Mouse (Mus musculus) left cerebral cortex, adult 9 months (tissue): ENCODE measurements around the gene Anxa3.

Source experiments
- DNase-seq, 2 experiments: peaks; one replicate each; pipeline ENCODE4 v3.0.0; 2022; ENCODE audit warnings: low spot score in 2 of 2

Anxa3 gene

GRCm38 (mm10) chr5:96792936-96793718 lies at the start of gene Anxa3:
Gene Anxa3, plus strand, starts transcription at chr5:96793339.
- DNase-seq = no peak

DNA sequence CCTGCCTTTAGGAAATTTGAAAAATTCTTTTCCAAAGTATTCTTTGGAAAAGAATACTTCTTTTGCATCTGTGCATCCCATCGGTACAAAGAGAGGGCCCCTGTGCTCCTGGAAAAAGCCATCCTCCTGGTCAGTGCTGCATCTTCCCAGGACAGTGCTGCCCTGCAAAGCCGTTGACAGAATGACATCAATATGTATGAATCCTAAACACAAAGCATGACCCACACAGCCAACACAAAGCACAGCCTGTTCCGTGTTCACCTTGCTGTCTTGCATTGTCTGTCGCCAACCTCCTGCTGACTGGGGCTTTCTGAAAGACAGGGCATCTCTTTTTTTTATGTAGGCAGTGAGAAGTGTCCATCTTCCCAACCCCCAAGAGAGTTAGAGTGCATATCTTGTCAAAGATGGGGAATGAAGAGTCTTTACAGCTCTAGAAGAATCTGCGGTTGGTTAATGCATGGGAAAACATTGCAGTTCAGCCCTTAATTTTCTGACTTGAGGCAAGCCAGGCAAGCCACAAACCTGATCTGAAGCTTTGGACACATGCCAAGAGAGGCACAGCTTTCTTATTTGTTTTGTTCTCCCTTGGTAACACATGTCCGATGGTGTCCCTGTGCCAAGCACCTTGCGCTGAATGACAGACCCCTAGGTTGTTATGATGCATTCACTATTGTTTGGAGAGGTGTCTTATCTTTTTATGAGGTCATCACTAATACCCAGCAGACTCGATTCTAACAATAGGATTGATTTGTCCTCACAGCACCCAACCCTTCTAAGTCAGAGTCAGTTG lies 45.7 kb upstream of the Anxa3 start:
- no peak for DNase-seq

DNA sequence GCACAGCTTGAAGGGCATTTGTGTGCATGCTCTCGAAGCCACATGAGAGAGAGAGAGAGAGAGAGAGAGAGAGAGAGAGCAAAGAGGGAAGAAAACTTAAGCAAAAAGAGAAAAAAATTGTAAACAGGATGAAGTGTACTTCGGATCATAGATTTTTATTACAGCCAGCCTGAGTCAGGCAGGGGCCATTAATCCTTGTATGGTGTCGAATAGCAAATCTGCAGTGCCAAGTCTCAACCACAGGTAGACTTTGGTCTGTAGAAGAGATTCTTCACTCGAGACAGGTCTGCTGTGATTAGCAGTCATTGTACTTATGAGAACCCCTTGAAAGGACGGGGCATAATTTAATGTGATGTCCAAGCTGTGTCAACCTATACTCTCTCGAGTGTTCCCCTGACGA lies 35.5 kb upstream of the Anxa3 start:
- DNase-seq = no peak

GRCm38 (mm10) chr5:96762021-96762420 lies 31.1 kb upstream of the Anxa3 start:
- no peak for DNase-seq

DNA sequence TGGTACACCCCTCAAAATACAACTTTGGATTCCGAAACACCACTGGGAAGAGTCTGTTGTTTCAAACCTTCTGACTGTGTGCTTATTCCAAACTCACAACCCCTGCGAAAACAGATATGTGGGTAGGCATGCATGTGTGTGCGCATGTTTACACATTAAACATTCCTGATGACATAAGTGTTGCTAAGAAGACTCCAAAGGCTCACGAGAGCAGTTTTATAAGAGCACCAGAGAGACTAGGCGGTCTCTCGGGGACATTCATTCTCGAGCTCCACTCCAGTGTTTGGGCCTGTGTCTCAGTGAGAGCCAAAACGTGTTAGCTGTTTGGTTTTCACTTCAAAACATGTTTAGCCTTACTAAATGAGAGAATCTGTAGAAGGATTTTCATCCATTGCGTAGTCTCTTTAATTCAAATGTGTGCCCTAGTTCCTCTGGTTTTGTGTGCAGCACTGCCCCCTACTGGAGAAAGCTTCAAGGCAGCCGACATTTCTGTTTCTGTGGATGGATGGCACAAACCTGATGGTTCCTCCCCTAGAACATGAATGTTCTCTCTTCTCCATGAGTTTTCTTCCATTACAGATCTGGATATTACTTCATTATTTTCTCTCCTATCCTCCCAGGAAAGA lies 24.2 kb upstream of the Anxa3 start:
- peak in 1 of 2 experiments; percentile 85 for DNase-seq

DNA sequence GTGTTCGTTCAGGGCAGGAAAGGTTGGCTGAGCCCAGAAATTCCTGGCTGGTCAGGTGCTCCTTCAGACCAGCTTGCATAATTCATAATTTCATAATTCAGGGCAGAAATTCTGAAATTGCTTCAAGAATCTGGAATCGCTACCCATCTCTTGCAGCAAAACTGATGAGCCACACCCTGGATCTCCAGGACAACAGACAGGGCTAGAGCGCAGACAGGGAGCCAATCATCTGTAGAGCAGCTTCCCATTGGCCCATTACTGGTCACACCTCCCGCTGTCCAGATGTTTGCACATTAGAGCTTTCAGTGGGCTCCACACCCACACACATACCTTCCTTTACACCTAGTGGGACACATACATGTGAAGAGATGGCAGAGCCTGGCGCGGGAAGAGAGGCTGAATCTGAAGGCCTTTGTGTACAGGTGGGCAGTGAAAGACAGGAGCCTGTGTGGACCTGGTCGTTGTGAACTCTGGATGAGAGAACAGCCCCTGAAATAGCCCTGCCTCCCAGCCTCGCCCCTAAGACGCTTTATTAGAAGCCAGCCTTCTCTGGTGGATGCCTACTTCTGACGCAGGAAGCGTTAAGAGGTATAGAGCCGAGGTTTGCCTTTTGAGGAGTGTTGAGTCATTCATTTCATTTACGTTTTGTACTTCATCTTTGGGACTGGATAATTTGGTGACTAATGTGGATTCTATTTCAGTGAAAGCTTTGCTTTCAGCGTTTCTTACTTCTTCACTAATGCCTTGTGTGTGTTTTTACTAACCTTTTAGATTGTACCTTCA lies 9.4 kb upstream of the Anxa3 start:
- DNase-seq = no peak

DNA sequence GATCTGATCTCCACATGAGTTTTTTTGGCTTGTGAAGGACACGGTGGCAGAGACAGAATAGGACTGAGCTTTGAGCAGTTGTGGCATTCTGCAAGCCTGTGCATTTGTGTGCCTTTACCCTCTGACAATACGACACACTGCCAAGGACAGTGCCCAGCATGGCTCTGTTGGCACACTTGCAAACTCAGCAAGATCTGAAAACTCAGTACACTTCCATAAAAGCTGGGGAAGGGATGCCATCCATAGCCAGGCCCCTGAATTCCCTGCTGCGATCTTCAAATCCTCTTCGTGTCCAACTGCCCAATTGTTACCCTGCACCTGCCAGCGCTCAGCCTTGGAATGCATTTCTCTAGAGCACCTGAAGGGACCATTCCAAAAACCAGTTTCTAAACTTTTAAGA lies 8.0 kb upstream of the Anxa3 start:
- no peak for DNase-seq

DNA sequence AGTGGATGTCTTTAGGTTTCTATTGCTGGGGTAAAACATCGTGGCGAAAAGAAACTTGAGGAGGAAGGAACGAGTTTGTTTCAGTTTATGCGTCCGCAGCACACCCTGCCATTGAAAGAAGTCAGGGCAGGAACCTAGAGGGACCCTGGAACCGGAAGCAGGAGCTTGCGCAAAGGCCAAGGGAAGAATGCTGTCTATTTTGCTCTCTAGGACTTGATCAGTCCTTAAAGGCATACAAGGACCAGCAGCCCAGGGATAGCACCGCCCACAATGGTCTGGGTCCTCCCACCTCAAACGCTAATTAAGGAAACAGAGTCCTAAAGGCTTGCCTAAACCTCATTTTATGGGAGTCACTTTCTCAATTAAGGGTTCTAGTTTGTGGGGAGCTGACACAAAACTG lies 717 bp upstream of the Anxa3 start:
- DNase-seq = no peak

- no peak for DNase-seq
Observed at GRCm38 (mm10) chr5:96793953-96794635, 955 bp downstream of the Anxa3 start.

DNA sequence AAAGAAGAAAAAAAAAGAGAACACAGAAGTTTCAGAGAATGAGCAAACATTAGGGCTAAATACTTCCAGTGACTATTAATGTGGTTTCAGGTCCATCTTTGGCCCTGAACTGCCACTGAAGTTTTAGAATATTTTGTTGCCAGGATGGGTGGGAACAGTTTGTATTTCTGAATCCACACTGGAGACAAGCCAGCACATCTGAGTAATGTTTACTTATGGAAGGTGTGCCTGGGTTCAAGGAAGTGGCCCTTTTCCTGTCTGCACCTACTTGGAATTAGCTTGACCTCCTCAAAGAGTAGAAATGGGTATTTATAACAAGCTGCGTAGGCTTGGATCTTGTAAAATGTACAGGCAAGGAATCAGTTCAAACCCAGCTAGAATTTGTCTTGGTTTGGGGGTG lies 2.6 kb downstream of the Anxa3 start:
- DNase-seq = no peak

- DNase-seq = no peak
Observed at GRCm38 (mm10) chr5:96797465-96797864, 4.3 kb downstream of the Anxa3 start.

DNA sequence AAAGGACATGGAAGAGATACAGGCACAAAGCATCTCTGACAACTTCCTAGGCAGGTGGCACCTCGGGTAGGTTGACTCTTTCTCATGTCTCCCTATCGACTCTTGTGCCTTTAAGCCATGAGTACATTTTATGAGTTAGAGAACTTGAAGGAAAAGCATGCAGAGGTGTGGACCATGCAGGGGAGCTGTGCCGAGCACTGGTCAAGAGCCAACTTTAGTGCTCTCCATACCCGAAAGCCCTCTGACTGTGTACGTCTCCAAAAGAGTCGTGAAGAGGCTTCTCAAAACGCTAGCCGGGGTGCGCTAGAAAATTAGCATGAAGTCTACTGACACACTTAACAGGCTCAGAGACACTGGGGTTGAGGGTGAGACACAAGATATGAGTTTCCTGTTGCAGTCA lies 6.0 kb downstream of the Anxa3 start:
- no peak for DNase-seq

GRCm38 (mm10) chr5:96799969-96800368 lies 6.8 kb downstream of the Anxa3 start:
- DNase-seq = no peak

DNA sequence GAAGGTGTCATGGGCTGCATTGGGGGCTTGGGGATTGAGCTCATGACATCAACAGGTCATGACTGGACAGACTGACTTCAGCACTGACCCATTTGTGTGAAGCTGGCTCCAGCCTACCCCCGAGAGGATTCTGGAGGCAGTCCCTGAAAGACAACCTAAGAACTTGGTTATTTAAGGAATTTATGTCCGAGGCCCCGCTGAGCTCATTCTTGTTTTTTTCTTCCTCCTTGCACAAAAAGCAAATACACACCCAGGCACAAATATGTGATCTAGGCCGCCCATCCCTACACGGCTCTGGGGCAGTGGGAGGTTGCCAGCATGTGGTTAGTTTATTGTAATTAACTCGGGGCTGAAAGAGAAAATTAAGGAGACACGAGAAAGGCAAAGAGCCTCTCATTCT lies 9.0 kb downstream of the Anxa3 start:
- DNase-seq = no peak

GRCm38 (mm10) chr5:96803091-96803490 lies 10.0 kb downstream of the Anxa3 start:
- DNase-seq = no peak

DNA sequence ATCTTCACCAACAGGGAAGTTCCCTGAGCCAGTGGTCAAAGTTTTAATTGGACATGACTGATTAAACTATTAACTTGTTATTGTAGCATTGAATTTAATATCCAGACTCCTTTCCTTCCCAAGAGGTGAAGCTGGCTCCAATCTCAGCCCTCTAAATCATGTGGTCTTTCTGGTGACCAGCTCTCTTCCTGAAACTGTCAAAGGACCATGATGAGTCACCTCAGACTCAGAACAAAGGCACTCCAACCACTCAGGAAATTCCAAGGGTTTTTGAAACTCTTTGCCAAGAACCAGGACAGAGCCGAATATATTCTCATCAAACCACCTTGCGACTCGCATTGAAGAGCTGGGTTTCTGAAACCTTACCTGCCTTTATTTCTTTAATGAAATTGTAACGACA lies 11.2 kb downstream of the Anxa3 start:
- DNase-seq = no peak

GRCm38 (mm10) chr5:96804813-96805212 lies 11.7 kb downstream of the Anxa3 start:
- no peak for DNase-seq

DNA sequence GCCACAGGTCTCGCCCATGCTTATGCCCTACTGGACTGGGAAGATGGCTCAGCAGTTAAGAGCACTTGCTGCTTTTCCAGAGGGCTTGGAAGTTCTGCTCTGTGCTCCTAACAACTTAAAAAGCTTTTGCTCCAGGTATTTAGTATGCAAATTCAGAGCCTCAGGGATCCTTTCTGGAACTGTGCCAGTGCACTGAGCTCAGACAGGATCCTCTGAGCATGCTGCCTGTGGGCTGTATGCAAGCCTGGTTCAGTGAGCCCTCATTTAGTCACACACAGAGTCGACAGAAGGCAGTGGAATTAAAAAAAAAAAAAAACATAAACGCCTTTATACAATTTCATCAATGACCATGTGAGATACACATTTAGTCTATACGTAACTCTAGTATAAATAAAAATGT lies 17.5 kb downstream of the Anxa3 start:
- no peak for DNase-seq

- DNase-seq = no peak
Observed at GRCm38 (mm10) chr5:96824769-96825327, 31.7 kb downstream of the Anxa3 start.

DNA sequence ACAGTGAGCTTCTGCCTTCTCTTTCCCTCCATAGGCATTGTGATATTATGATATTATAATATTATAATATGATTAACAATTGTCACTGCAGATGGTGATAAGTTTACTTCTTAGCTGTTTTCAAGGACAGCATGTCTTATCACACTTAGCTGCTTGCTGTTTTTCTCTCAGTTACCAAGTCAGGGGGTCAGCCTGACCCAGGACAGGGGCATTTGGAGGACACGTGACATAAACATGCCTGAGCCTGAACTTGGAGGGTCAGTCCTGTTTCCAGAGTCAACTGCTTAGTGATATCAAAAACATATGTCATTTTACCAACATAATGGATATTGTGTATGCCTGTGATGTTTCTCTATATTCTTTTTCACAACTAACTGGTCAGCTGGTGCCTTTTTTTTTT lies 34.0 kb downstream of the Anxa3 start:
- DNase-seq = no peak

DNA sequence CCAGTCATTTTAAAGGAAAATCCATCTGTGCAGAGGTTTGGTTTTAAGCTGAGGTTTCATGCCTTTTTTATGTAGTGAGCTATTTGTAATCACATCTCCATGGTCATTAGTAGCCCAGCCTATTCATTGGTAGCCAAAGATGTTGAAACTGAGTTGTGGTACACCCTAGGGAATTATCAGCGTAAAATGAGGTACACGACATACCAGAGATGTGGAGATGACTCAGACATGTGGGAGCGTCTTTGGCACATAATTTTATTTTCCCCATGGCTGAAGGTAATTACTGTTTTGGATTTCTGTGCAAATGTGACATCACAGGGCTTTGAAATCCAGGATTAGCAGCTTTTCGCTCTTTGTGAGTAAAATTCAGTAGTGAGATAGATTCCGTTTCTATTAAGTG lies 41.2 kb downstream of the Anxa3 start:
- no peak for DNase-seq
